Mouse (Mus musculus): ENCODE results near the gene Zfp866. TPM values are rescaled to one million over a fixed set of nuclear protein-coding genes. Genes with fewer than 3 reads are reported as not detected.

The Zfp866 gene
- polyA plus RNA-seq, 1 experiment, result 14.3 TPM

GRCm38 (mm10) chr8:69809820-69810219 is 18.8 kb upstream of the Zfp866 start:
- TF ChIP-seq POLR2A (IDR thresholded peaks at IDR 0.05; ENCODE audit: borderline replicate concordance, extremely low read depth, low read depth, low read length) (no peak), CTCF (IDR thresholded peaks at IDR 0.05; ENCODE audit: insufficient read depth, low read length) (no peak)
- DNase-seq, result no peak
- Histone ChIP-seq H3K4me3 (replicated peaks; ENCODE audit: extremely low read depth, low read depth, low read length) (no peak overlapping the region), H3K4me1 (ENCODE audit: control insufficient read depth, insufficient read depth, low read length) (peaks cover 7% of the 10 kb centered on the region)
- 68% methylated on average over 3 of the region's 3 CpGs for WGBS

GRCm38 (mm10) chr8:69808864-69809403 is 18.0 kb upstream of the Zfp866 start:
- under 1% methylated on average over 23 of the region's 23 CpGs for WGBS
- peak overlapping the region; percentile 87 for H3K4me3 ChIP-seq (replicated peaks; ENCODE audit: extremely low read depth, low read depth, low read length)
- peak; percentile 35 for DNase-seq
- TF ChIP-seq POLR2A (IDR thresholded peaks at IDR 0.05; ENCODE audit: borderline replicate concordance, extremely low read depth, low read depth, low read length), result no peak
- no peak for TF ChIP-seq CTCF (IDR thresholded peaks at IDR 0.05; ENCODE audit: insufficient read depth, low read length)
- H3K4me1 ChIP-seq (ENCODE audit: control insufficient read depth, insufficient read depth, low read length), result peaks cover 7% of the 10 kb centered on the region

- WGBS, result 6% methylated on average over 28 of the region's 28 CpGs
- H3K4me1 ChIP-seq (ENCODE audit: control insufficient read depth, insufficient read depth, low read length), result peaks cover 7% of the 10 kb centered on the region
- H3K4me3 ChIP-seq (replicated peaks; ENCODE audit: extremely low read depth, low read depth, low read length), result peak within 1 kb of the TSS; percentile 87
- peak; percentile 45; the same call in 1 of the 2 replicates for TF ChIP-seq POLR2A (IDR thresholded peaks at IDR 0.05; ENCODE audit: borderline replicate concordance, extremely low read depth, low read depth, low read length)
- no peak for TF ChIP-seq CTCF (IDR thresholded peaks at IDR 0.05; ENCODE audit: insufficient read depth, low read length)
- DNase-seq, result peak; percentile 77
These were observed 17.3 kb upstream of the Zfp866 start, which contains the start of gene Gmip for GRCm38 (mm10) chr8:69808094-69808863. Gene Gmip (plus strand): TSS chr8:69808679.

GRCm38 (mm10) chr8:69807236-69807635 is 16.3 kb upstream of the Zfp866 start:
- WGBS, result 95% methylated on average over 5 of the region's 5 CpGs
- DNase-seq, result no peak
- H3K4me3 ChIP-seq (replicated peaks; ENCODE audit: extremely low read depth, low read depth, low read length), result no peak overlapping the region
- H3K4me1 ChIP-seq (ENCODE audit: control insufficient read depth, insufficient read depth, low read length), result peaks cover 7% of the 10 kb centered on the region
- TF ChIP-seq CTCF (IDR thresholded peaks at IDR 0.05; ENCODE audit: insufficient read depth, low read length), result no peak
- TF ChIP-seq POLR2A (IDR thresholded peaks at IDR 0.05; ENCODE audit: borderline replicate concordance, extremely low read depth, low read depth, low read length), result no peak

GRCm38 (mm10) chr8:69805491-69805890 is 14.5 kb upstream of the Zfp866 start:
- no peak for DNase-seq
- H3K4me1 ChIP-seq (ENCODE audit: control insufficient read depth, insufficient read depth, low read length), result peaks cover 7% of the 10 kb centered on the region
- 86% methylated on average over 9 of the region's 9 CpGs for WGBS

GRCm38 (mm10) chr8:69805086-69805485 is 14.1 kb upstream of the Zfp866 start:
- DNase-seq, result no peak
- 96% methylated on average over 10 of the region's 10 CpGs for WGBS
- no peak overlapping the region for H3K4me3 ChIP-seq (replicated peaks; ENCODE audit: extremely low read depth, low read depth, low read length)
- peaks cover 7% of the 10 kb centered on the region for H3K4me1 ChIP-seq (ENCODE audit: control insufficient read depth, insufficient read depth, low read length)
- no peak for TF ChIP-seq POLR2A (IDR thresholded peaks at IDR 0.05; ENCODE audit: borderline replicate concordance, extremely low read depth, low read depth, low read length)
- TF ChIP-seq CTCF (IDR thresholded peaks at IDR 0.05; ENCODE audit: insufficient read depth, low read length), result no peak

More at GRCm38 (mm10) chr8:69805491-69805890, 14.5 kb upstream of the Zfp866 start:
- H3K4me3 ChIP-seq (replicated peaks; ENCODE audit: extremely low read depth, low read depth, low read length), result no peak overlapping the region
- TF ChIP-seq POLR2A (IDR thresholded peaks at IDR 0.05; ENCODE audit: borderline replicate concordance, extremely low read depth, low read depth, low read length), result no peak
- TF ChIP-seq CTCF (IDR thresholded peaks at IDR 0.05; ENCODE audit: insufficient read depth, low read length), result no peak

GRCm38 (mm10) chr8:69804537-69804936 is 13.6 kb upstream of the Zfp866 start:
- no peak for TF ChIP-seq CTCF (IDR thresholded peaks at IDR 0.05; ENCODE audit: insufficient read depth, low read length)
- no peak for TF ChIP-seq POLR2A (IDR thresholded peaks at IDR 0.05; ENCODE audit: borderline replicate concordance, extremely low read depth, low read depth, low read length)
- Histone ChIP-seq H3K4me3 (replicated peaks; ENCODE audit: extremely low read depth, low read depth, low read length) (no peak overlapping the region), H3K4me1 (ENCODE audit: control insufficient read depth, insufficient read depth, low read length) (peaks cover 7% of the 10 kb centered on the region)
- DNase-seq, result no peak
- 90% methylated on average over 6 of the region's 6 CpGs for WGBS

- WGBS, result 91% methylated on average over 7 of the region's 7 CpGs
- no peak for TF ChIP-seq CTCF (IDR thresholded peaks at IDR 0.05; ENCODE audit: insufficient read depth, low read length)
- Histone ChIP-seq H3K4me1 (ENCODE audit: control insufficient read depth, insufficient read depth, low read length) (0 out of 2 replicates have a peak, but pooled peaks cover 2% of the 10 kb centered on the region), H3K4me3 (replicated peaks; ENCODE audit: extremely low read depth, low read depth, low read length) (no peak overlapping the region)
- no peak for DNase-seq
These were observed 12.4 kb upstream of the Zfp866 start for GRCm38 (mm10) chr8:69803366-69803765.

GRCm38 (mm10) chr8:69802216-69802615 is 11.2 kb upstream of the Zfp866 start:
- Histone ChIP-seq H3K4me3 (replicated peaks; ENCODE audit: extremely low read depth, low read depth, low read length) (no peak overlapping the region), H3K4me1 (ENCODE audit: control insufficient read depth, insufficient read depth, low read length) (no peaks in the 10 kb centered on the region)
- no peak for DNase-seq
- no peak for TF ChIP-seq POLR2A (IDR thresholded peaks at IDR 0.05; ENCODE audit: borderline replicate concordance, extremely low read depth, low read depth, low read length)

- H3K4me1 ChIP-seq (ENCODE audit: control insufficient read depth, insufficient read depth, low read length), result no peaks in the 10 kb centered on the region
- WGBS, result 91% methylated on average over 4 of the region's 4 CpGs
- no peak for DNase-seq
- H3K4me3 ChIP-seq (replicated peaks; ENCODE audit: extremely low read depth, low read depth, low read length), result no peak overlapping the region
- TF ChIP-seq CTCF (IDR thresholded peaks at IDR 0.05; ENCODE audit: insufficient read depth, low read length), result no peak
- TF ChIP-seq POLR2A (IDR thresholded peaks at IDR 0.05; ENCODE audit: borderline replicate concordance, extremely low read depth, low read depth, low read length), result no peak
These were observed 10.8 kb upstream of the Zfp866 start for GRCm38 (mm10) chr8:69801796-69802195.
